Mouse (Mus musculus) R1 (cell line): ENCODE measurements around the gene Areg.
A peak's percentile ranks its signal among the peaks of the same experiment; 100 is the strongest.

Experiments used
- DNase-seq: peaks from one replicate; pipeline ENCODE4 v3.0.0-alpha.2; 2018; ENCODE audit warnings: low read depth, low spot score

Gene Areg

GRCm38 (mm10) chr5:91139446-91139873 is at the start of gene Areg:
Areg (plus strand) TSS chr5:91139599.
- DNase-seq: peak; percentile 39

GRCm38 (mm10) chr5:91090301-91090700 is 49.1 kb upstream of the Areg start:
- DNase-seq: no peak

GRCm38 (mm10) chr5:91097911-91098614 is 41.3 kb upstream of the Areg start:
- DNase-seq: no peak

GRCm38 (mm10) chr5:91101742-91102141 is 37.7 kb upstream of the Areg start:
- no peak for DNase-seq

- DNase-seq: no peak
Observed at GRCm38 (mm10) chr5:91103943-91104665, 35.3 kb upstream of the Areg start.

GRCm38 (mm10) chr5:91106248-91106647 is 33.2 kb upstream of the Areg start:
- no peak for DNase-seq

- peak; percentile 7 for DNase-seq
Observed at GRCm38 (mm10) chr5:91110023-91110670, 29.3 kb upstream of the Areg start.

GRCm38 (mm10) chr5:91111019-91111418 is 28.4 kb upstream of the Areg start:
- DNase-seq: no peak

- no peak for DNase-seq
Observed at GRCm38 (mm10) chr5:91113967-91114366, 25.4 kb upstream of the Areg start.

- DNase-seq: no peak
Observed at GRCm38 (mm10) chr5:91114574-91114973, 24.8 kb upstream of the Areg start.

- DNase-seq: no peak
Observed at GRCm38 (mm10) chr5:91118618-91119017, 20.8 kb upstream of the Areg start.

- no peak for DNase-seq
Observed at GRCm38 (mm10) chr5:91123404-91123803, 16.0 kb upstream of the Areg start.

GRCm38 (mm10) chr5:91124140-91124539 is 15.3 kb upstream of the Areg start:
- DNase-seq: no peak

- DNase-seq: no peak
Observed at GRCm38 (mm10) chr5:91126623-91127022, 12.8 kb upstream of the Areg start.

GRCm38 (mm10) chr5:91134961-91135360 is 4.4 kb upstream of the Areg start:
- no peak for DNase-seq

GRCm38 (mm10) chr5:91138970-91139369 is 429 bp upstream of the Areg start:
- peak; percentile 14 for DNase-seq

GRCm38 (mm10) chr5:91140896-91141448 is 1.6 kb downstream of the Areg start:
- no peak for DNase-seq

- no peak for DNase-seq
Observed at GRCm38 (mm10) chr5:91144971-91145370, 5.6 kb downstream of the Areg start.

GRCm38 (mm10) chr5:91147001-91147400 is 7.6 kb downstream of the Areg start:
- no peak for DNase-seq

GRCm38 (mm10) chr5:91148054-91148453 is 8.7 kb downstream of the Areg start:
- DNase-seq: no peak

- DNase-seq: no peak
Observed at GRCm38 (mm10) chr5:91156677-91157076, 17.3 kb downstream of the Areg start.

GRCm38 (mm10) chr5:91157169-91157568 is 17.8 kb downstream of the Areg start:
- no peak for DNase-seq
